Mouse (Mus musculus): ENCODE measurements around the gene Plod3. TPM values are rescaled to one million over a fixed set of nuclear protein-coding genes. Genes with fewer than 3 reads are reported as not detected.

Plod3 gene
- polyA plus RNA-seq, 1 experiment from 2014 or later: 37.9 TPM

DNA sequence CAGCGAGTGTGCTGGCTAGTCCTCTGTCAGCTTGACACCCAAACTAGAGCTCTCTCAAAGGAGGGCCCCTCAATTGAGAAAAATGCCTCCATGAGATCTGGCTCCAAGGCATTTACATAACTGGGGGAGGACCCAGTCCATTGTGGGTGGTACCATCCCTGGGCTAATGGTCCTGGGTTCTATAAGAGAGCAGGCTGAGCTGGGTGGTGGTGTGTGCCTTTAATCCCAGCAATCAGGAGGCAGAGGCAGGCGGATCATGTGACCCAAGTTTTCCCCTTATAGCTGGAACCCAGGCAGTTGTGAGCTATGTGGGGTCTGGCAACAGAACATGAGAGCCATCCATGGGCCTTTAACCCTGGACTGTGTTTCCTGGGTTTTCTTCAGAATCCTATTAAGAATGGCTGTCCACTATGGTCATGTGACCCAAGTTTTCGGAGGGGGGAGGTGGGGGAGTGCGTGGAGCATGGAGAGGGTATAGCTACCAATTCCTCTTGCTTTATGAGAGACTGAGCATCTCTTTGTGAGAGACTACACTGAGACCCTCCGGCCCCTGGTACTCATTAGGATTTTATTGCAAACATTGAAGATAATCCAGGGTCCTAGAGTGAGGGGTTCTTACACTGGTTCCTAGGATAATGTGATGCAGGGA is 25.4 kb upstream of the Plod3 start:
- peaks cover 13% of the 10 kb centered on the region for H3K36me3 ChIP-seq (ENCODE audit: control insufficient read depth, insufficient read depth, low read length)
- H3K9me3 ChIP-seq (replicated peaks; ENCODE audit: control insufficient read depth, low read length, poor library complexity, severe bottlenecking): no peaks in the 10 kb centered on the region
- peaks cover 11% of the 10 kb centered on the region for H3K4me1 ChIP-seq (ENCODE audit: control insufficient read depth, insufficient read depth, low read length)
- peak overlapping the region; percentile 78 for H3K4me2 ChIP-seq (ENCODE audit: low read length)
- H3K4me3 ChIP-seq (ENCODE audit: low read depth, low read length): peak overlapping the region; percentile 67
- peak overlapping the region; percentile 82 for H3K9ac ChIP-seq (ENCODE audit: low read depth, low read length)
- 25% methylated on average over 5 of the region's 5 CpGs for WGBS
- peak overlapping the region; percentile 95 for H3K27ac ChIP-seq (ENCODE audit: low read length)
- peak; percentile 25 for ATAC-seq
- no peaks in the 10 kb centered on the region for H3K27me3 ChIP-seq (ENCODE audit: control insufficient read depth, insufficient read depth, low read depth, low read length)

- peaks cover 11% of the 10 kb centered on the region for H3K4me1 ChIP-seq (ENCODE audit: control insufficient read depth, insufficient read depth, low read length)
- H3K36me3 ChIP-seq (ENCODE audit: control insufficient read depth, insufficient read depth, low read length): peaks cover 13% of the 10 kb centered on the region
- peak overlapping the region; percentile 78 for H3K4me2 ChIP-seq (ENCODE audit: low read length)
- no peaks in the 10 kb centered on the region for H3K9me3 ChIP-seq (replicated peaks; ENCODE audit: control insufficient read depth, low read length, poor library complexity, severe bottlenecking)
- H3K27me3 ChIP-seq (ENCODE audit: control insufficient read depth, insufficient read depth, low read depth, low read length): no peaks in the 10 kb centered on the region
- peak overlapping the region; percentile 67 for H3K4me3 ChIP-seq (ENCODE audit: low read depth, low read length)
- ATAC-seq: peak; percentile 94
- WGBS: under 1% methylated on average over 20 of the region's 20 CpGs
- peak overlapping the region; percentile 95 for H3K27ac ChIP-seq (ENCODE audit: low read length)
- peak overlapping the region; percentile 82 for H3K9ac ChIP-seq (ENCODE audit: low read depth, low read length)
These were observed 24.8 kb upstream of the Plod3 start for GRCm38 (mm10) chr5:136961983-136962461.

- Histone ChIP-seq H3K27ac (ENCODE audit: low read length) (peak overlapping the region; percentile 95), H3K27me3 (ENCODE audit: control insufficient read depth, insufficient read depth, low read depth, low read length) (no peaks in the 10 kb centered on the region), H3K4me2 (ENCODE audit: low read length) (peak overlapping the region; percentile 78), H3K9me3 (replicated peaks; ENCODE audit: control insufficient read depth, low read length, poor library complexity, severe bottlenecking) (no peaks in the 10 kb centered on the region), H3K9ac (ENCODE audit: low read depth, low read length) (peak overlapping the region; percentile 82), H3K36me3 (ENCODE audit: control insufficient read depth, insufficient read depth, low read length) (peaks cover 13% of the 10 kb centered on the region), H3K4me3 (ENCODE audit: low read depth, low read length) (peak overlapping the region; percentile 67), H3K4me1 (ENCODE audit: control insufficient read depth, insufficient read depth, low read length) (peaks cover 11% of the 10 kb centered on the region)
- peak; percentile 61 for ATAC-seq
- under 1% methylated on average over 10 of the region's 10 CpGs for WGBS
These were observed 24.3 kb upstream of the Plod3 start for GRCm38 (mm10) chr5:136962501-136962900.

GRCm38 (mm10) chr5:136962966-136963540 is 23.8 kb upstream of the Plod3 start:
- Histone ChIP-seq H3K9me3 (replicated peaks; ENCODE audit: control insufficient read depth, low read length, poor library complexity, severe bottlenecking) (no peaks in the 10 kb centered on the region), H3K27ac (ENCODE audit: low read length) (peak overlapping the region; percentile 95), H3K4me1 (ENCODE audit: control insufficient read depth, insufficient read depth, low read length) (peaks cover 11% of the 10 kb centered on the region), H3K4me3 (ENCODE audit: low read depth, low read length) (peak overlapping the region; percentile 67), H3K27me3 (ENCODE audit: control insufficient read depth, insufficient read depth, low read depth, low read length) (no peaks in the 10 kb centered on the region), H3K9ac (ENCODE audit: low read depth, low read length) (peak overlapping the region; percentile 82), H3K36me3 (ENCODE audit: control insufficient read depth, insufficient read depth, low read length) (peaks cover 13% of the 10 kb centered on the region), H3K4me2 (ENCODE audit: low read length) (peak overlapping the region; percentile 78)
- 70% methylated on average over 8 of the region's 8 CpGs for WGBS
- ATAC-seq: no peak

DNA sequence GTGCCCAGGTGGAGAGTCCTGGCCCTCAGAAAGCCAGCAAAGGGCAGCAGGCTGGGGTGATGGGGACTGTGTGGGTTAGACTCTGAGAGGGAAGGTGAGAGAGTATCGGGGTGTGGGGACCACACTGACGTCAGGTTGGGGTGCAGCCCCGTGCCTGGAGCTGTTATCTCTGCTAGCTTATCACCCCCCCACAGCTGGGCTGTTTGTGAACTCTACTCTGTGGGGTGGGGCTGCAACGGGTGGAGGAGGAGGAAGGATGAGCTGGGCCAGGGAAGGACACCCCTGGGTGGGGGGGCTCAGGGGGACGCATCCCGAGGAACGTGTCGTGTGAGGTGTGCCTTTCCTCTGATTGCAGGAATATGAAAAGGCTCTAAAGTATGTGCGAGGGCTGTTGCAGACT is 21.6 kb upstream of the Plod3 start:
- peaks cover 15% of the 10 kb centered on the region for H3K36me3 ChIP-seq (ENCODE audit: control insufficient read depth, insufficient read depth, low read length)
- no peaks in the 10 kb centered on the region for H3K27me3 ChIP-seq (ENCODE audit: control insufficient read depth, insufficient read depth, low read depth, low read length)
- peaks cover 11% of the 10 kb centered on the region for H3K4me1 ChIP-seq (ENCODE audit: control insufficient read depth, insufficient read depth, low read length)
- H3K9ac ChIP-seq (ENCODE audit: low read depth, low read length): no peak overlapping the region
- 96% methylated on average over 9 of the region's 9 CpGs for WGBS
- H3K9me3 ChIP-seq (replicated peaks; ENCODE audit: control insufficient read depth, low read length, poor library complexity, severe bottlenecking): no peaks in the 10 kb centered on the region
- H3K4me2 ChIP-seq (ENCODE audit: low read length): no peak overlapping the region
- H3K27ac ChIP-seq (ENCODE audit: low read length): no peak overlapping the region
- ATAC-seq: no peak
- no peak overlapping the region for H3K4me3 ChIP-seq (ENCODE audit: low read depth, low read length)

DNA sequence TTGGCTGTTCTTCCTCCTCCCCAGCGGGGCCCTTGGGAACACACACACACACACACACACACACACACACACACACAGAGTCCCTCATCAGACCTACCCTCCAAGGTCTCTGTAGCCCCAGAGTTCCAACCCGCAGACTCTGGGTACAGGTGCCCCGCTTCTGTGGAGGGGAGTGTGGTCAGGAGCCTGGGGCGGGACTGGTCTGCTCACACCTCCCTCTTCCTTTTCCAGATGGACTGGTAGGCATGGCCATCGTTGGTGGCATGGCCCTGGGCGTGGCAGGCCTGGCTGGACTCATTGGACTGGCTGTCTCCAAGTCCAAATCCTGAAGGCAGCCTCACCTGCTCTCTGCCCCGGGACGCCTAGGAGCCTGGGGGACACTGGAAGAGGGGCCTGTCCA is 21.1 kb upstream of the Plod3 start:
- Histone ChIP-seq H3K27me3 (ENCODE audit: control insufficient read depth, insufficient read depth, low read depth, low read length) (no peaks in the 10 kb centered on the region), H3K27ac (ENCODE audit: low read length) (no peak overlapping the region), H3K9me3 (replicated peaks; ENCODE audit: control insufficient read depth, low read length, poor library complexity, severe bottlenecking) (no peaks in the 10 kb centered on the region), H3K36me3 (ENCODE audit: control insufficient read depth, insufficient read depth, low read length) (peaks cover 15% of the 10 kb centered on the region), H3K4me1 (ENCODE audit: control insufficient read depth, insufficient read depth, low read length) (peaks cover 11% of the 10 kb centered on the region), H3K9ac (ENCODE audit: low read depth, low read length) (no peak overlapping the region), H3K4me3 (ENCODE audit: low read depth, low read length) (no peak overlapping the region), H3K4me2 (ENCODE audit: low read length) (no peak overlapping the region)
- no peak for ATAC-seq
- 94% methylated on average over 7 of the region's 8 CpGs for WGBS

- Histone ChIP-seq H3K4me2 (ENCODE audit: low read length) (no peak within 1 kb of the TSS), H3K27me3 (ENCODE audit: control insufficient read depth, insufficient read depth, low read depth, low read length) (no peaks in the 10 kb centered on the region), H3K27ac (ENCODE audit: low read length) (no peak within 1 kb of the TSS), H3K9ac (ENCODE audit: low read depth, low read length) (no peak within 1 kb of the TSS), H3K36me3 (ENCODE audit: control insufficient read depth, insufficient read depth, low read length) (peaks cover 15% of the 10 kb centered on the region), H3K9me3 (replicated peaks; ENCODE audit: control insufficient read depth, low read length, poor library complexity, severe bottlenecking) (no peaks in the 10 kb centered on the region), H3K4me3 (ENCODE audit: low read depth, low read length) (no peak within 1 kb of the TSS), H3K4me1 (ENCODE audit: control insufficient read depth, insufficient read depth, low read length) (peaks cover 8% of the 10 kb centered on the region)
- ATAC-seq: no peak
- 82% methylated on average over 6 of the region's 6 CpGs for WGBS
These were observed 20.5 kb upstream of the Plod3 start, which contains the start of gene Cldn15 for GRCm38 (mm10) chr5:136966331-136966730. Gene Cldn15 (plus strand): TSS chr5:136966616.

DNA sequence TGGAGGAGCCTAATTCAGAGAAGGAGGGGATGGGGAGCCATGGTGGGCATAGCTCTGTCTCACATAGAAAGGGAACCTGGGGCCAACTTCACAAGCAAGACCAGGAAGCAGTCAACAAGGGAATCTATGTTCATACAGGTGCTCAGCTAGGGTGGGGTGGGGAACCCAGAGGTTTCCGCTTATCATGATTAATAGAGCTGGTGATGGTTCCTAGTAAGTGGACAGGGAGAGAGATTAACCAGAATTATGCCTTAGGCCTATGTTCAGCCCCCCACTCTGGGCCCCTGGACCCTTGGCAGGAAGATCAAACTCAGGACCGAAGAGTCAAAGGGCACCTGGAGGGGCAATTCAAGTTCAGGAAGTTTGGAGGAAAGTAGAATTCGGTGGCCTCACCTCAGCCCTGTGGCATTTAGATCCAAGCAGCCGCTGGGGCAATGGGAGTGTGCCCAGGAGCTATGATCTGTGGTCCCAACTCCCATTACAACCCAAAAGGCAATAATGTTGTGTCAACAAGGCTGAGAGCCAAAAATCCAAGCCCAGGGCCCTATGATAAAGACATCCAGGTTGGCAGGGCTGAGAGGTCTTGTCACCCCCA is 19.9 kb upstream of the Plod3 start:
- Histone ChIP-seq H3K27ac (ENCODE audit: low read length) (no peak overlapping the region), H3K4me3 (ENCODE audit: low read depth, low read length) (no peak overlapping the region), H3K9ac (ENCODE audit: low read depth, low read length) (no peak overlapping the region), H3K4me1 (ENCODE audit: control insufficient read depth, insufficient read depth, low read length) (peaks cover 6% of the 10 kb centered on the region; the same call in 1 of the 2 replicates), H3K9me3 (replicated peaks; ENCODE audit: control insufficient read depth, low read length, poor library complexity, severe bottlenecking) (no peaks in the 10 kb centered on the region), H3K4me2 (ENCODE audit: low read length) (no peak overlapping the region), H3K27me3 (ENCODE audit: control insufficient read depth, insufficient read depth, low read depth, low read length) (no peaks in the 10 kb centered on the region), H3K36me3 (ENCODE audit: control insufficient read depth, insufficient read depth, low read length) (peaks cover 15% of the 10 kb centered on the region)
- WGBS: 92% methylated on average over 4 of the region's 4 CpGs
- ATAC-seq: no peak

DNA sequence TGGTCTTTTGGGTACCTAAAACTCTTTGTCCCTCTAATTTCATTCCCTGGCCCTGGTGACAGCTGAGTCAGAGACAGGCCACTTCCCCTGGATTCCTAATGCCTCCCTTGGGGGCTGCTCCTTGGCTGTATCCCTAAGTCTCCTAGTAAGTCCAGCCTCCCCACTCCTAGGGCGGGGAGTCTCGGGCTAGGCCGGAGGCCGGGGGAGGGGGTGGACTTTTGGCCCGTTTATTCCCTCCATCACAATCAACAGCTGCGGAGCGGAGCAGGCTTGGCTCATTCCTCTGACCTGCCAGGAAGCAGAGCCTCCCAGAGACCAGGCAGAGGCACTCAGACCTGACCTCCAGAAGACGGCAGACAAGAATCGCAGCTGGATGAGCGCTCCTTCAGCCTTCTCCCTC is 19.2 kb upstream of the Plod3 start:
- ATAC-seq: no peak

More for the DNA sequence above, 19.2 kb upstream of the Plod3 start:
- H3K4me3 ChIP-seq (ENCODE audit: low read depth, low read length): no peak overlapping the region
- H3K9me3 ChIP-seq (replicated peaks; ENCODE audit: control insufficient read depth, low read length, poor library complexity, severe bottlenecking): no peaks in the 10 kb centered on the region
- H3K27ac ChIP-seq (ENCODE audit: low read length): no peak overlapping the region
- peaks cover 15% of the 10 kb centered on the region for H3K36me3 ChIP-seq (ENCODE audit: control insufficient read depth, insufficient read depth, low read length)
- WGBS: 81% methylated on average over 10 of the region's 10 CpGs
- no peak overlapping the region for H3K9ac ChIP-seq (ENCODE audit: low read depth, low read length)
- no peak overlapping the region for H3K4me2 ChIP-seq (ENCODE audit: low read length)
- no peaks in the 10 kb centered on the region for H3K27me3 ChIP-seq (ENCODE audit: control insufficient read depth, insufficient read depth, low read depth, low read length)
- H3K4me1 ChIP-seq (ENCODE audit: control insufficient read depth, insufficient read depth, low read length): peaks cover 6% of the 10 kb centered on the region; the same call in 1 of the 2 replicates
